Mouse (Mus musculus) heart, postnatal 4 days (tissue): ENCODE results near the gene Spef2. TPM values are rescaled to one million over a fixed set of nuclear protein-coding genes. Genes with fewer than 3 reads are reported as not detected.
"Not testable (repeated sequence)": the region's sequence is repeated elsewhere in the genome, so short reads cannot be mapped to it uniquely, and the experiment has no call there.

ENCODE experiments used
- DNase-seq: peaks from one replicate; pipeline ENCODE4 v3.0.0; 2021
- total RNA-seq, 2 experiments: library from RNA; stranded (reverse); gene quantifications; 2 replicates each; pipeline ENCODE4 v1.2.3; 2021

Gene Spef2
- total RNA-seq = under 1 TPM; 0.14 TPM

DNA sequence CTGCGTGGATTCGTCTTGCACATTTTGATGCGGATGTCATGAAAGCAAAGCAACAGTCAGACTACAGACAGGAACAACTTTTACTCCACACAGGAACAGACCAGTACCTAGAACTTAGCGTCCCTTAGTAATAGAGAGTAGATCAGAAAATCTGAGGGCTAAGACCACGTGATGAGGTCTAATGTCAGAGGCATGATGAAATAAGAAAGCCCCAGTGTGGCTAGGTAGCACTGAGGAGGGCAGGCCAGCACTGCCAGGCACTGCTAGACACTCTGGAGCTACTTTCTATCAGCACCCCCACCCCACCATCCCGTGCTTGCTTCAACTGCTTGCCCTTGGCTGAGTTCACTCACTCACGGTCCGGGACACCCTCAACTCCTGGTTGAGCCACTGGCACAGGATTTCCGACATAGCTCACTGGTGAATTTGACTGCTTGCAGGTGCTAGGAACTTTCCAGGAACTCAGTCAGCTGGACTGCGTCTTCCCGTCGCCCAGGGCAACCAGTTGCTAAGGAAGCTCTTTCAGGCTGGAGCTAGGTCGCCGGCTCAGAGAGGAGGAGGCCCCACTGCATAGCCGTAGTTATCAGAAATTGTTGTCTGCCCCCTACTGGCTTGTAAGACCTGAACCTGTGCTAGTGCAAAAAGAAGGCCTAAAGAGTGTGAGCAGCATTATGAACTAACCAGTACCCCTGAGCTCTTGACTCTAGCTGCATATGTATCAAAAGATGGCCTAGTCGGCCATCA, at the start of gene Spef2:
TSS of gene Spef2 (minus strand) at position 510 of the 744 bp plus-strand sequence.
- DNase-seq = peak; percentile 65

DNA sequence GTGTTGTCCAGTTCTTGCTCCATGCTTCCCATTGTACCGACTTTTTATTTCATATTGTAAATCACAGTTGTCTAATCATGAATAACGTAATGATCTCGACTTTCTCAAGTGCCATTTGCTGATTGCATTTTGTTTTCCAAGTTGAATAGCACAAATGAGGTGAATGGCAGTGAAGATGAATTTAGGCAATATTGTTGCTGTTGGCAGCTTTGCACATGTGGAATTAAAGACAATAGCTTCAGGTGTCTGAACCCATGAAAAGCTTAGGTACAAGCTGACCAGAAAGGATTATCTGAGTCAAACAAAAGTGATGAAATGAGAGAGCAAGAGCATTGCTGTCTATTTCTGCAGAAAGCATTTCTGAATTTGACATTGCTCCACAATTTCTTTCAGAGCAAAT, 45.5 kb upstream of the Spef2 start:
- no peak for DNase-seq

DNA sequence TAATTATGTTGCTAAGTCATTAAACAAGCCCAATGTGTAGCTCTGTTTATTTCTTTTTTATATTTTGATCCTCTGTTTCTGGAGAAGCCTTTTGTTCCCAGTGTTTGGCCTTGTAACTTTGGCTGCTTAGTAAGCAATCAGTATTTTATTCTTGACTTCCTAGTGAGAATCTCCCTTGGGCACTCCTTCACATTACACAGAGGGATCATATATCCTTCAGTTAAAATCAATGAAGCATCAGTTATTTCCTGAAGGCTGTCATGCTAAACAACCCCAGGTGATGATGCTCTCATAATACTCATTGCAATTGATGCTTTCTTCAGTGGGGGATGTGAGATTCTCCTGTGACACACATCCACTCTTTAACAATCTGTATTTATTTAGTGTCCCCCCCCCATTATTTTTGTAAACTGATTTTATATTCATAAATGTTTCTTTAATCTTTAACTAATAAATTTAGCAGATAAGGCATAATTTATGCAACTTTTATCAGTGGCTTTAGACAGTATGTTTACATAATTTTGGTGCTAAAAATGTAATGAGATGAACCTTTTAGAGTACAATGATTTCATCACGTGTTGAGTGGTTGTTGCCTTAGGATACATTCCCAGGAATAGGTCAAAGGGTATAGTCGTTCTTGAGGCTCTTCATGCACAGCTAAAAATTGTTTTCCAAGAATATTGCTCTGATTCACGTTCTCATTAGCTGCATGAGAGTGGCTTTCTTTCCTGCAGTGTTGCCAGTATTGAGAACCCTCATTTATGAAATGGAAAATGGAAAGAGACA, 39.8 kb upstream of the Spef2 start:
- no peak for DNase-seq

DNA sequence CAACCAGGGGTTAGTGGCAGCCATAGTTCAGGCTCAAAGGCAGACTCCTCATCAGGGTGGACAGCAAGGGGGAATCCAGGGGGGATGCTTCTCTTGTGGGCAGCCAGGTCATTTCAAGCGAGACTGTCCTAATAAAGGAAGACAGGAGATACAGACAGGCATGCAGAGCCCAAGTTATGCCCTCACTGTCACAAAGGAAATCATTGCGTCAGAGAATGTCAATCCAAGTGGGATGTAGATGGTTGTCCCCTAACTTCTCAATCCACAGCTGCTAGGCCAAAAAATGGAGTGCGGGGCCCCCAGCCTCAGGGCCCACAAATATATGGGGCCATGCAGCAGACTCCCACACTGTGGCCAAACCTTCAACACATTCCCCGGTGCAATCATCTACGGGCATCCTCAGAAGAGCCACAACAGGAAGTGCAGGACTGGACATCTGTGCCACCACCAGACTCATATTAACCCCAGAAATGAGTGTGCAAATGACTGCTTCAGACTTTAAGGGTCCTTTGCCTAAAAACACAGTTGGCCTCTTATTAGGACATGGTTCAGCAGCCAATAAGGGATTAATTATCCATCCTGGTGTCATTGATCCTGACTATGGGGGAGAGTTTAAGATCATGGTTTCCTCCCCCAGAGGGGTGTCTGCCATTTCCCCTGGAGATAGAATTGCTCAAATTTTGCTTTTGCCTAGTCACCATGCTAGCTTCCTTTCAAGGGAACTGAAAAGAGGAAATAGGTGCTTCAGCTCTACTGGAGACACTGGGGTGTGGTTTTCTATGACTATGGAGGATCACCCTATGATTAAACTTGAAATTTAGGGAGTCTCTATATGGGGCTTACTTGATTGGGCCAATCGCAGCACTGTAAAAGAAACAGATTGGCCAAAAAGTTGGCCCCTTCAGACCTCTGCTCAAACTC, 25.8 kb upstream of the Spef2 start:
- not testable (repeated sequence) for DNase-seq

DNA sequence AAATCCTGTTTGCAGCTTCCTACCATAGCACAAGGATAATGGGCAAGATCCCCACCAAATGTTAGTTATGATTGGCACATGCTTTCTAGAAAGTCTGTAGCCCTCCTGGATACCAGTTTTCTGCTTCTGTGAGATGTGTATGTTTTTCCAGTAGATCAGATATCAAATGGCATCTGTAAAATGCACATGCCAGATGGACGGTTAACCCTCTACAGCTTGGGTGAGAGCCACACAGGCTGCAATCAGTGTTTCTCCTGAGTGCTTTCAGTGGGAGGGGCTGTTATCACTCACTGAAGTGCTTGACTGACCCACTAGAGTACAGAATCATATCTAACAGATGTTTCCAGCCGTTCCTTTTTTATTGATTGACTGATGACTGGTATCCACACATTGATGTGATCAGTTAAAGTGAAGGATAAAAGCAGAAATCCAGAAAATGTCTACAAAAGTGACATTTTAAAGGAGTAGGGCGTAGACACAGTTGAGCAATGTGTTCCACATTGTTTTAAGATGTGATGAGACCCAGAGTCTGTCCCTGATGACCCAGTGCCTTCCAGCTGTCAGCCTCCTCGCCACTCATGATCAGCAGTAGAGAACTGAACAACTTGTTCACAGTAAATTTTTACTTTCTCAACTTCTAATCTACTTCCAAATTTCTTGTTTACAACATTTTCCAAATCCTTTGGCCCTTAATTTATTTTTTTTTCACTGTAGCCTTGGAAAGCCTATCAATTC, 19.7 kb upstream of the Spef2 start:
- no peak for DNase-seq

DNA sequence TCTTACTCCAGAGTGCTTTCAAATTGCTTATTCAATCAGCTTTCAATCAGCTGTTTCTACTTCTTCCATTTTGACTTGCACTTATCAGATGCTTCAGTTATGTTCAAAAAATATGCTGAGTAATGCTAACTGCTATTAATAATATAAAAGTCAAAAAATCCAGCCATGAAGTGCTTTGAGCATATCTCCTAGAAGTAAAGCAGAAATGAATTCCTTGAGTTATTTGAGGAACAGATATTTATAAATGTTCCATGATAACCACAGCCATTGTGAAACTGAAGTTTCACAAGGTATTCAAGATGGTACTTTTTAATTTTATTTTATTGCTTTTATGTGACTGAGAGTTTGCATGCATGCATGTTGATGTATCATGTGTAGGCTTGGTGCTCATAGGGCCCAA, 18.4 kb upstream of the Spef2 start:
- no peak for DNase-seq

DNA sequence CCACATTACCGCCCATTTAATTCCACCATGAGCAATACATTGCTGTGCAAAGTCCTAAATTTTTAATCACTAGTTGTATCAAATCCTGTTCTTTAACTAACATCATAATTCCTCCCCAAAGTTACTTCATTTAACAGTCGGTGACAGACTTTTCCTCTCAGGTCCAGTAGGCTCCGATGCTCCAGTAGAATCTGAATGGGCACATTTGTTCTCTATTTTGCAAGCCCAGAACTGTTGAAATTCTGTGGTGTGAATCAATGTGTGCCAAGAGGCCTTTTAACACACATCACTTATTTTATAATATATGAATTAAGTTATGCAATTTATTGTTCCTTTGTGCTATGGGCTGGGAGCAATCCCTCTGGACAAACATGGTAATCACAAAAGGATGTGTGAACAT, 2.3 kb upstream of the Spef2 start:
- DNase-seq = no peak

DNA sequence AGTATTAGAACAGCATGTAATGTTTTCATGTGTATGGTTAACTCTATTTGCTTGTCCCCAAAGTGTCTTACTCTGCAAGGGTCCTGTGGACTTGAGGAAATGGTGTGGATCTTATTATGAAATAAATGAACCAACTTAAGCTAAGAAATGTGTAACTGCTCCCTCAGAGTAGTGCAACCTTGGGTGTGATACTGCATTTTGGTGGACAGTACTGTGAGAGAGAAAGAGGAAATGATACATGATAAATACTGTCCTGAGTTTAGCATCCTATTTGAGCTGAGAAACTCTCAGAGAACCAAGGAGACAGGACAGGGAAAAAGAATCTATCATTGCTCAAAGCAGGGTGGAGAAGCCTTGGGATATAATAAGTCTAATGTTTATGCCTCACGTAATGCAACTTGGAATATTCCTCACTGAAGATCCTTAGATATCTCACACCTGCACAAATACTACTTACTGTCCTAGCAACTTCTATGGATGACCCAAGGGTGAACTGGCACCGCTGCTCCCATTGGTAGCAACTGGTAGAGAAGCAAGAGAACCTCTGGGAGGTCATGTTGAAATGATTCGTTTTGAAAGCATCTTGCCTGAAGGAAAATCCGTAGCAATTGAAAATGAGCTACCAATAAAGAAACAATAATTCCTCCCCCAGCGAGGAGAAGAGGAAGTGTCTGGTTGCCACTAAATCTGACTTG, 1.1 kb downstream of the Spef2 start:
- DNase-seq = no peak

DNA sequence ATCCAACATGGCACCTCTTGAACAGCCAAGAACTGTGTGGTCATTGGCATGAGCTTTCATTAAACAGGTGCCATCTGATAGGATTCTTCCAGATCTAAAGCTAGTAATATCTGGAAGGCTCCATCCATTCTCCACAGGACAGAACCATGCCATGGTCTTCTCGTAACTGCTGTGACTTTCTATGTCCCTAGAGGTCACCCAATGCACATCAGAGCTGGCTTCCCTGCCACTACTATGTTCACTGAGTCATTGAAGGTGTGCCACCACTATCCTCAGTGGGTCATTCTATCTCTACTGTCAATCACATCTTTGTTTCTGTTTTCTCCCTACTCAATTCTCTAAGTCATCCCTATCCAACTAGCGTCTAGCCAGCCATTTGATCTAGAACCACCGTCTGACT, 6.5 kb downstream of the Spef2 start:
- no peak for DNase-seq

DNA sequence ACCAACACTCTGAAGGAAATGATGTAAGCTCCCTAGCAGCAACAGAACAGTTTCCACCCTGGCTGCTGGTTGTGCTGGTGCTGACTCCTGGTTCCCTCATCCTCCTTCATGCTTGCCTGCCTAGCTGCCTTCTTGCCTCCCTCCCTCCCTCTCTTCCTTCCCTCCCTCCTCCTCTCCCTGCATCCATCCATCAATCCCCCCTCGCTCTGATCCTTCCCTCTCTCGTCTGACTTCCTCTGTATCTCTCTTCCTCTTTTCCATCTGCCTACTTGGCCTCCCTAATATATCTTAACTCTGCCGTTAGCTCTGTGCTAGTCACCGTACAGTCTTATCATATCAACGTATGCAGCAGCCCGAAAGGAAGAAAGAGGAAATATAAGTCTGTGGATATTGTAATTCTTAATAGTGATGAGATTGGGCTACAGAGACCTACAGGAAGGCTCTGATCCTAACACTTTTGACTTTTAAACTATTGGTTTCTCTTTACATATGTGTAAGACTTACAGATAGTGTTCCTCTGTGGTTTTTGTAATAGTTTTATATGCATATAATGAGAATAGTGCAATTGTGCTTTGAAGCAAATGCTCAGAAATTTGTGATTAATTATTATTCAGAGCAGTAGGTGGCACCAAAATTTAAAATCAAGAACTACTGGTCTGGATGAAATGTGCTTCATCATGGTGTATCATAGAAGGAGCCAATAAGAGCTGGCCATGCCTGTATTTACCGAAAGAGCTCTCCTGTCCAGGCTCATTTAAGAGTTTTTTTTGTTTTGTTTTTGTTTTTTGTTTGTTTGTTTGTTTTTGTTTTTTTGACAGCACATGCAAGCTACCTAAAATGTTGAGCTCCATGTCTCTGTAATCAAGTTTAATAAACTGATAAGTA, 33.9 kb downstream of the Spef2 start:
- DNase-seq = no peak

DNA sequence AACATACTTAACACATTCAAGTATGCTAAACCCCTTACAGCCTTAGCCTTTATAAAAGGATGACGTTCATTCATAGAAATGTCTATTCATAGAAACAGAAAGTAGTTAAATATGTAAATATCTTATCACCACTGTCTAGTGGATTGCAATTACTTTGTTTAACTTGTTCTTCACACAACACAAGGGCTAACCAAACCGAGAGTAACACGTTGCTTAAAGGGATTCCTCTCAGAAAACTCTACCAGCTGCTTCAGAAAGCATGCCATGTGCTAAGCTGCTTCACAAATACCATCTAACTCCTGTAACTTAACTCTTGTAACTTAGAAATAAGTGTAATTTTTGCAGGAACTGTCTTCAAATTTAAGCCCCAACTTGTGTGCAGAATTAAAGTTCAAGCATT, 35.0 kb downstream of the Spef2 start:
- no peak for DNase-seq

DNA sequence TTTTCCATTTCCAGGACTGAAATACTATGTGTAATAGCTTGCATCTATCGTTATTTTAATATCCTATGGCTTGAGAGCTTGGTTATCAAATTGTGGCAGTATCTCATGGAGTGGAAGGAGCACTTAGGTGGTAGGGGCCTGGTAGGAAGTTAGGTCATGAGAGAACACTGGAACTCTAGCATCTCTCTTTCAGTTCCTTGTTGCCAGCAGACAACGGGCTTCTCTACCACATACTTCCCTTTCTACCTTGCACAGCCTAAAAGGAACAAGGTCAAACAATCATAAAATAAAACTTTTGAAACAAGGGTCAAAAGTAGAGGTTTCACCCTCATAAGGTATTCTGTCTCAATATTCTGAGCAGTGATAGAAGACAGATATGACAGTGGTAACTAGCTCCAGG, 38.3 kb downstream of the Spef2 start:
- DNase-seq = no peak

DNA sequence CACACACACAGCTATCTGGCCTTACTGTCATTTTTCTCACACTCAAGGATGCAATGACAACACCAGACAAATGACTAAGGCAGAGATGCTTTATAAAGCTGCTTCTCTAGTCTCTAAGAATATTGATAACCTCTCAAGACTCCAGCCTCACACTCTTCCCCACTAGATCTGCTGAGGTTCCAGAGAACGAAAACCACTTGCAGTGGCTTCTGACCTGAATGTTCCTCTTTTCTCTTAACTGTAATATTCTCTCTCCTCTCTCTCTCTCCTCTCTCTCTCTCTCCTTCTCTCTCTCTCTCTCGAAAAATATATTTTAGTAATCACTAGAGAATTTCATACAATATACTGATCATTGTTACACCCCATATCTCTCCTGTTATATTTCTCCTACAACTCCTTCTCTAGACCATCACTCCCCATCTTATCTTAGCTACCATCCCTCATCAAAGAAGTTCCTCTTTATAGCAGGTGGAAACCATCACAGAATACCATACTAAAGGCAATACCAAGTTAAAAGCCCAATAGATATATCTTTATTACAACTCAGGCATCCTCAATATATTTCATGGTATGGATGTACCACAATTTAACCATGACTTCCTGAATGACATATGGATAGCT, 42.7 kb downstream of the Spef2 start:
- DNase-seq = no peak

DNA sequence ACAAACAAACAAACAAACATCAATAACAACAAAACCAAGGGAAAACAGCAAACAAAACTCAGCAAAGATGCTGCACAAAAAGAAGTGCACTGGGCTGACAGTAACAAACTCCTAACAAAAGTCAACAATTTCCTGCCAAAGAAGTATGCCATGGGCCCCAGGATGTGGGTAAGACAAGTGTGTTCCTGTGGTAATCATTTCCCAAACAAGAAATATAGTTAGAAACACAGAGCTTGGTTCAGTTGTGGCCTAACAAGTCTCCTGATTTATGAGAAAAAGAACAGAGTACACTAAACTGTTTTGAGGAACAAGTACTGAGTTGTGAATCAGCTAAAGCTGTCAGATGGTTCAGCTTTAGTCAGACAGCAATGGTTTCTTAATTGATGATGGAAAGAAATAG, 46.8 kb downstream of the Spef2 start:
- DNase-seq = no peak

DNA sequence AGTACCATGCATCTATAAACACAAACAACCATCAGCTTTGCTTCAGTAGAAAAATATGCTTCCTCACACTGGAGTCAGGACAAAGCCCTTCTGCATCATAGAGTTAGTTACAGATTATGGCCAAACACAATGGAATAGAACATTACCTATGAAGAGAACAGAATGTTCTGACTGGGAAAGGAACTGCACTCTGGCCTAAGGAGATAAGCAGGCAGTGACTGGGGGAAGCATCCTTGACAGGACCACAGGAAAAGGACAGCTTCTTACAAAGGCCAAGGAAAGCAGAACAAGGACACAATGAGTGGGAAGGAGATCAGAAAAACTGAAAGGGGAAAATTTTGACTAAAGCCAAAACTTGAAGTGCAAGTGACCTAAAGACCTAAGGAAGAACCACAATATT, 56.9 kb downstream of the Spef2 start:
- no peak for DNase-seq

DNA sequence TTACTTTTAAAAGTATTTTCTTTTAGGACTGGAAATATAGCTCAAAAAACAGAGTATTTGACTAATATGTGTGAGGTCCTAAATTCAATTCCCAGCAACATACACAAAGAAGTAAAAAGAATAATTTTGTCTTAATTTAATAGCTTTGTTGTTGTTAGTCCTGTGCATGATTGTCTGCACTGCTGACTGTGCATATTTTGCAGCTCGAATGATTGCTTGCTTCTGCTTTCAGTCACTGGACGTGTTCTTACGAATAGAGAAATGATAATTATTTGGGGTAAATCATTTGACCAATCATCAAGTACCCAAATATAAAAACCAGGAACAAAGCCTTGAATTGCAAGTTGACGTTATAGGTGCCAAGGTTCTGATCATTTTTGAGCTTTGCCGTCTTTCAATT, 57.8 kb downstream of the Spef2 start:
- no peak for DNase-seq

DNA sequence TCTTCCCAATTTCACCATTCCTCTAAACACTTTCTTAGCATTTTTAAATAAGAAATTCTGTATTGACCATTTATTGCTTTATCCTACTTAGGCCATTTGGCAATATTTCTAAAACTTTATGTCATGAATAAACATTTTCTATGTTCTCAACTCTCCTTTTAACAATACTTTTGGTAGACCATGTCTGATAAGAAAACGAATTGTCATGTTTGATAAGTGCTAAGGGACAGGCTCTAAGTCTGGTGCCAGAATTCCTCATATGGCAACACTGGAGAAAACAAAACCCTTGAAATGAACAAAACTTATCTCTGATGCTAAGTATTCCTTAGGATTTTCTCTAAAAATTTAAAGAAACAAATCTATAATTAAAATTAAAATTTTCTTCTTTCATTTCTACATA, 58.2 kb downstream of the Spef2 start:
- no peak for DNase-seq

DNA sequence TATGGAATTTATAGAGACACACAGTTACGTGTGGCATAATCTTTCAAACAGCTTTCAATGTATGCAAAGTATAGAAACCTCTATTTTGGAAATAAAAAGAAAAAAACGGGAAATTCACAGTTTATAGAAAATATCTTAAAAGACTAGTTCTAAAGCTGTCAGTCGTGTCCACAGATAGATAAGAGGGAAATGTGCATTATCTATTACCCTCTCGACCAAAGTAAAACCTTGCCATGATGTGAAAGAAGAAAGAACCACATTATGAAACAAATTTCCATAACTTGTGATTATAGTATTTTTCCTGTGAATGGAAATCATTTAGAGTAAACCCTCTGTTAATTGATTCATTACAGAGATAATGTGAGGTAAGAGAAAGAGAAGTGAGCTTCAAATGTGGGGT, 65.2 kb downstream of the Spef2 start:
- no peak for DNase-seq

DNA sequence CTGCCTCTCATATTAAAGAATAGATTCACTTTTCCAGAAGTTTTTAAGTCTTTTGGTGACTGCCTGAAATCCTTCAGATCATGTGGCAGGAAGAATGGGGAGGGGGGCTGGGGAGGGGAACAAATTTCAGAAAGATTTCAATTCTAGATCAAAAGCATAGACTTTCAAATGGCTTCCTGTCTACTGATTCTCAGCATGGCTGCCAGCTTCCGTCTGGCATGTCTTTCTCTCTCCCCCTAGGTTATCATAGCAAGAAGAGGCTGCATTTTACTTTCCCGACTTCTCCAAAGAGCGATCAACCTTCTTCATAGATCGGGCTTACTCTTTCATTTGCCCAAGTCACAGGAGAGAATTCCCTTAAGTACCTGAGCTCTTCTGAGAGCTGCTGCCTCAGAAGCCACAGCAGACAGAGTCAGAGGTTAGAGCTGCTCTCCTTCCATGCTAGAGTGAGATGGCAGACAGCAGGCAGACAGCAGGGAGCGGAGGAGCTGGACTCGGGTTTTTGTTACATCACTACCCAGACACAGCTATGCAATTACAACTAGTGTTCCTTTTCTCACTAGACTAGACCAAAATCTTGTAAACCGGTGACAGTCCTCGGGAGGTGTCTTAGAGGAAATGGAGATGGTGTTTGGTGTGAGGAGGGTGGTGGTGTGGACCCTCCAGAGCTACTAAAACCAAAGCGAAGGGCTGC, 71.2 kb downstream of the Spef2 start:
- DNase-seq = no peak

DNA sequence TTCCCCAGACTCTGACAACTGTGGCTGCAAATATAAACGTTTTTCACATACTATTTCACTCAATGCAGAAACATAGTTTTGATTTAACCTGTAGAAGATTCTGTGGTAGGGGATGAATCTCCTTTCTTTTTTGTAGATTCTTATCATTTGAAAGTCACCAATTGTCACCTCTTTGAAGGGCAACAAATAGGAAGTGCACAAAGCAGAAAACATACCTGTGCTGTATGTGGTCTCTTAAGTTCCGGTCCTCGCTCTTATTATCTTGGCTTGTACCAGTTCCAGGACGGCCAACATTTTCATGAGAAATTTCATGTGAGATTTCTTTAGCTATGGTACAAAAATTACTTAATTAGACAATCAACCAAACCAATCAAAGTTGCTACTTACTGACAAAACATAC, 80.1 kb downstream of the Spef2 start:
- no peak for DNase-seq
